10 mouse cellular contexts compared by ENCODE assay signal in the genomic region with DNA sequence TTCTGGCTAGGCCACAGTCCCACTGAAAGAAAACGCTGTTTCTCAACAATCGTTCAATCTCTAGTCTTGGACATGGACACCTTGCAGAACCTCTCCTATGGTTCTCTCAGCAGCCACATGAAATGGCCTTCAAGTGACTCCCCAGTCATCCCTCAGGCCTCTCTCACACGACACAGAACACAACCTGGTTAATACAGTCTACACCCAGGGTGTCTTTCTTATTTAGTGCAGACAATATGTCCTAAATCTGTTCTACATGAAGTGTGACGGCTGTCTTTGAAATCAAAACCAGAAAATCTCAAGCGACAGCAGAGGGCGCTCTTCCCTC.
DNase-seq lines count a peak whose midpoint lies in the region; ATAC-seq and TF ChIP-seq lines count a peak whose summit lies in the region.
"Had no signal": no experiment of that assay in that cellular context is flagged by ENCODE, and none has a peak within 500 bp of the region (broad histone marks: within the 10 kb centered on the region; RNA-seq: fewer than 3 reads in every experiment).

No protein-coding gene starts in this region.

- H3K36me3 ChIP-seq in forebrain, embryonic 10.5 days (replicated peaks): no peaks in the 10 kb centered on the region
- no peaks in the 10 kb centered on the region for H3K36me3 ChIP-seq in forebrain, embryonic 14.5 days (ENCODE audit: control insufficient read depth, insufficient read depth, low read length)
- no peaks in the 10 kb centered on the region for H3K36me3 ChIP-seq in liver, embryonic 14.5 days (replicated peaks; ENCODE audit: control insufficient read depth, insufficient read depth, low read depth)
- H3K36me3 ChIP-seq: embryonic facial prominence, embryonic 12.5 days; lung, embryonic 15.5 days had no signal

- WGBS in forebrain, embryonic 10.5 days: 29% methylated on average over 6 of the region's 6 CpGs
- 31% methylated on average over 6 of the region's 6 CpGs for WGBS in forebrain, embryonic 14.5 days
- 22% methylated on average over 6 of the region's 6 CpGs for WGBS in liver, embryonic 14.5 days (ENCODE audit: insufficient replicate concordance)

- H3K4me1 ChIP-seq in forebrain, embryonic 10.5 days: peaks cover 10% of the 10 kb centered on the region
- no peaks in the 10 kb centered on the region for H3K4me1 ChIP-seq in forebrain, embryonic 14.5 days (ENCODE audit: control insufficient read depth, insufficient read depth, low read length)
- H3K4me1 ChIP-seq in liver, embryonic 14.5 days (replicated peaks; ENCODE audit: control insufficient read depth in 2 of 2, insufficient read depth in 2 of 2, low read length in 1 of 2): 0 out of 4 replicates have a peak, but pooled peaks cover 0 to 2% of the 10 kb centered on the region in 2 experiments
- H3K4me1 ChIP-seq: embryonic facial prominence, embryonic 12.5 days had no signal

- peak; percentile 67 for DNase-seq in forebrain, embryonic 10.5 days (ENCODE audit: extremely low spot score, low spot score)
- no peak for DNase-seq in forebrain, embryonic 14.5 days (ENCODE audit: low spot score)
- peak; percentile 48 for DNase-seq in right cerebral cortex, adult 18-20 months
- DNase-seq in right cerebral cortex, postnatal 36 days (ENCODE audit: low spot score in 2 of 2): no peak
- peak; percentile 78 for DNase-seq in heart, postnatal 4 days
- DNase-seq in liver, embryonic 14.5 days (ENCODE audit: low read depth in 3 of 3, low spot score in 3 of 3): peak in 2 of 3 experiments; percentile 24 to 26
- peak; percentile 40 to 58 for DNase-seq in spleen, postnatal 36 days (ENCODE audit: low spot score in 2 of 2)
- no peak for DNase-seq in urinary bladder, adult 18-20 months (ENCODE audit: low spot score in 2 of 2)

- TF ChIP-seq CTCF in liver, embryonic 14.5 days (IDR thresholded peaks at IDR 0.05; ENCODE audit: low read depth): peak; percentile 62

- no peak for ATAC-seq in forebrain, embryonic 14.5 days
- ATAC-seq in liver, embryonic 14.5 days (ENCODE audit: insufficient read depth): no peak

- no peaks in the 10 kb centered on the region for H3K9me3 ChIP-seq in forebrain, embryonic 10.5 days
- no peaks in the 10 kb centered on the region for H3K9me3 ChIP-seq in forebrain, embryonic 14.5 days (replicated peaks; ENCODE audit: control insufficient read depth, low read length)
- H3K9me3 ChIP-seq in liver, embryonic 14.5 days (ENCODE audit: control insufficient read depth, low read length): no peaks in the 10 kb centered on the region
- H3K9me3 ChIP-seq: embryonic facial prominence, embryonic 12.5 days; lung, embryonic 15.5 days had no signal

- no peak overlapping the region for H3K4me3 ChIP-seq in forebrain, embryonic 10.5 days
- no peak overlapping the region for H3K4me3 ChIP-seq in forebrain, embryonic 14.5 days (ENCODE audit: low read depth, low read length)
- H3K4me3 ChIP-seq in liver, embryonic 14.5 days (ENCODE audit: insufficient read depth in 1 of 2, low read depth in 2 of 2, low read length in 2 of 2): no peak overlapping the region
- H3K4me3 ChIP-seq: embryonic facial prominence, embryonic 12.5 days had no signal

- TF ChIP-seq EP300 in liver, embryonic 14.5 days (IDR thresholded peaks at IDR 0.05; ENCODE audit: low read depth): no peak

- peak overlapping the region; percentile 82; the same call in 1 of the 2 replicates for H3K27ac ChIP-seq in forebrain, embryonic 10.5 days
- no peak overlapping the region for H3K27ac ChIP-seq in forebrain, embryonic 14.5 days (ENCODE audit: low read depth, low read length)
- H3K27ac ChIP-seq in liver, embryonic 14.5 days: no peak overlapping the region

- no peak overlapping the region; the same call in 1 of the 2 replicates for H3K4me2 ChIP-seq in forebrain, embryonic 14.5 days (ENCODE audit: low read length)
- H3K4me2 ChIP-seq in liver, embryonic 14.5 days (ENCODE audit: low read depth): no peak overlapping the region

- no peak overlapping the region for H3K9ac ChIP-seq in forebrain, embryonic 14.5 days (ENCODE audit: low read length)
- H3K9ac ChIP-seq in liver, embryonic 14.5 days (replicated peaks): no peak overlapping the region
- H3K9ac ChIP-seq: embryonic facial prominence, embryonic 12.5 days had no signal

- peaks cover 96% of the 10 kb centered on the region for H3K27me3 ChIP-seq in forebrain, embryonic 10.5 days (ENCODE audit: poor library complexity, severe bottlenecking)
- no peaks in the 10 kb centered on the region for H3K27me3 ChIP-seq in forebrain, embryonic 14.5 days (replicated peaks; ENCODE audit: control insufficient read depth, insufficient read depth, low read length)
- H3K27me3 ChIP-seq in liver, embryonic 14.5 days (ENCODE audit: control insufficient read depth, insufficient read depth, low read length): no peaks in the 10 kb centered on the region
- H3K27me3 ChIP-seq: lung, embryonic 15.5 days had no signal

Comparison
In these comparisons a context has a peak if more than half of its experiments do, and no peak if none do; other contexts are left out.
1. DNase-seq: peak in forebrain, embryonic 10.5 days (single experiment), right cerebral cortex, adult 18-20 months (single experiment), heart, postnatal 4 days (single experiment), liver, embryonic 14.5 days (2 of 3) and spleen, postnatal 36 days (2 of 2); none in forebrain, embryonic 14.5 days (single experiment), right cerebral cortex, postnatal 36 days (0 of 2) and urinary bladder, adult 18-20 months (0 of 2).